Mouse (Mus musculus) liver, embryonic 16.5 days (tissue): Measurements from ENCODE around the gene Utp15. TPM values are rescaled to one million over a fixed set of nuclear protein-coding genes. Genes with fewer than 3 reads are reported as not detected.

Experiments
- ATAC-seq: fragments of 200-750 bp; cut with Nextera tagmentation; 2 replicates; pipeline ENCODE4 v1.8.0; 2017; ENCODE audit warnings: low read depth, mild to moderate bottlenecking, moderate number of reproducible peaks, moderate library complexity
- H3K27ac ChIP-seq: fragments of 300-500 bp; sonication (generic); 2 replicates; pipeline ENCODE4 v1.5.1; 2014; ENCODE audit warnings: mild to moderate bottlenecking, low read length
- H3K27me3 ChIP-seq: fragments of 300-500 bp; sonication (generic); 2 replicates; pipeline ENCODE4 v1.6.1; 2014; ENCODE audit warnings: low read depth, low read length, mixed read lengths; ENCODE audit not compliant: control insufficient read depth, insufficient read depth
- H3K36me3 ChIP-seq: fragments of 300-500 bp; sonication (generic); 2 replicates; pipeline ENCODE4 v1.6.1; 2014; ENCODE audit warnings: mild to moderate bottlenecking; ENCODE audit not compliant: control insufficient read depth, insufficient read depth
- H3K4me1 ChIP-seq: fragments of 300-500 bp; sonication (generic); 2 replicates; pipeline ENCODE4 v1.6.1; 2014; ENCODE audit warnings: low read depth, low read length, mixed read lengths; ENCODE audit not compliant: control insufficient read depth
- H3K4me2 ChIP-seq: fragments of 300-500 bp; sonication (generic); 2 replicates; pipeline ENCODE4 v1.6.1; 2014; ENCODE audit warnings: low read depth, low read length, mixed read lengths
- H3K4me3 ChIP-seq: fragments of 300-500 bp; sonication (generic); 2 replicates; pipeline ENCODE4 v1.5.1; 2014; ENCODE audit warnings: low read depth, mild to moderate bottlenecking, low read length
- H3K9ac ChIP-seq: fragments of 300-500 bp; sonication (generic); 2 replicates; pipeline ENCODE4 v1.6.1; 2014; ENCODE audit warnings: low read depth, low read length
- H3K9me3 ChIP-seq: fragments of 300-500 bp; sonication (generic); replicated peaks from 2 replicates; pipeline ENCODE4 v1.6.1; 2016; ENCODE audit warnings: low read length; ENCODE audit not compliant: control insufficient read depth
- WGBS: fragments of 180-500 bp; shearing (Covaris S2); extraction: QIAGEN DNeasy Blood & Tissue Kit; methylation state at CpG from one replicate; pipeline ENCODE4 v1.1.7; 2014; ENCODE audit not compliant: insufficient replicate concordance; 5-methylcytosine and 5-hydroxymethylcytosine counted together
- polyA plus RNA-seq: library from polyadenylated mRNA; unstranded; fragments of >200 nt; fragmentation: Nextera tagmentation; extraction: Ambion mirVana; gene quantifications from 2 replicates; pipeline ENCODE4 v1.2.1, GENCODE M21; 2015

Gene Utp15
- polyA plus RNA-seq, 1 experiment from 2014 or later = 10.0 TPM

DNA sequence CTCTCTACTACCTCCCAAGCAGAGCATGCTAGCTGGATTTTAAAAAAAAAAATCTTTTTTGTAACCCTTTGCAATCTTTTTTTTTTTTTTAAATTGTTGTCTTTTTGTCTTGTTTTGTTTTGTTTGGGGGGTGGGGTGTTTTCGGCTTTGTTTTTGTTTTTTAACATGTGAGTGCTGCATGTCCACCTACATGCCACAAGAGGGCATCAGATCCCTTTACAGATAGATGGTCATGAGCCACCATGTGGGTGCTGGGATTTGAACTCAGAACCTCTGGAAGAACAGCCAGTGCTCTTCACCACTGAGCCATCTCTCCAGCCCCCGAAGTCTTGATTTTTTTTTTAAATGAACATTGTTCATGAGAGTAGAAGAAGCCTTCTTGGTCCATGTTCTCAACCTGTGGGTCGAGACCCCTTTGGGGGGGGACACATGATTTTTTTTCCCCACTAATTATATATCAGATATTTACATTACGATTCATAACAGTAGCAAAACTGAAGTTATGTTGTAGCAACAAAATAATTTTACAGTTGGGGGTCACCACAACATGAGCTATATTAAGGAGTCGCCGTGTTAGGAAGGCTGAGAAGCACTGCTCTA is 35.1 kb upstream of the Utp15 start:
- Histone ChIP-seq H3K4me1 (no peaks in the 10 kb centered on the region), H3K4me2 (no peak overlapping the region), H3K27me3 (no peaks in the 10 kb centered on the region), H3K36me3 (no peaks in the 10 kb centered on the region), H3K9me3 (no peaks in the 10 kb centered on the region), H3K9ac (no peak overlapping the region), H3K4me3 (no peak overlapping the region), H3K27ac (no peak overlapping the region)
- no peak for ATAC-seq
- 73% methylated on average over 6 of the region's 6 CpGs for WGBS

DNA sequence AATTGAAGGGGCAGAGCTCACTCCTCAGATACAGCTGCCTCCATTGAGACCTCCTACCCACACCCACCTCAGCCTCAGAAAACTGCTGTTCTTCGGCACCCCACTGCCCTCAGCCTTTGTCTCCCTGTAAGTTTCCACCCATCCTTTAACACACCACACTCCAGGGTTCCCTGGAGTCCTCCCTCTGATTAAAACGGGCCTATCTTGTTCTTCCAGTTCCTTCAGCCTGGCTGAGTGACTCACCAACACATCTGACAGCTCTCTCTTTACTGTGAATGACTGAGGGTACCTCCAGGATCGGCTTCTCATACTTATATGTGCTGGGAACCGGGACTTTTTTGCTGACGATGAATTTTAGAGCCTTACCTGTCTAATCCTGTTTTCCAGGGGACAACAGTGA is 33.2 kb upstream of the Utp15 start:
- no peak for ATAC-seq
- Histone ChIP-seq H3K4me3 (no peak overlapping the region), H3K4me2 (no peak overlapping the region), H3K4me1 (no peaks in the 10 kb centered on the region), H3K27me3 (no peaks in the 10 kb centered on the region), H3K9me3 (no peaks in the 10 kb centered on the region), H3K9ac (no peak overlapping the region), H3K27ac (no peak overlapping the region), H3K36me3 (no peaks in the 10 kb centered on the region)
- 51% methylated on average over 5 of the region's 5 CpGs for WGBS

DNA sequence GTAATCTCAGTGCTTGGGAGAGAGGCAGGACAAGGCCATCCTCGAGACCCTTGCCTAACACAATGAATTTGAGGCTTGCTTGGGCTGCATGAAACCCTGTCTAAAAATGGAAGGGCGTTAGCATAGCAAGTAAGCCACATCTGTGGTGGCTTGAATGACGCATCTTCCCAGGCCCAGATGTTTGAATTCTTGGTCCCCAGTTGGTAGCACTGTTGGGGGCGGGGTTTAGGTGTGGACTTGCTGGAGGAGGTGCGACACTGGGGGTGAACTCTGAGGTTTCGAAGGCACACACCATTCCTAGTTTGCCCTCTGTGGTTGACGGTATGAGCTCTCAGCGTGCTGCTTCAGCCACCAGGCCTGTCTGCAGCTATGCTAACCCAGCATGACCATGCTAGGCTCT is 28.9 kb upstream of the Utp15 start:
- H3K4me1 ChIP-seq = no peaks in the 10 kb centered on the region
- no peak overlapping the region for H3K27ac ChIP-seq
- no peak overlapping the region for H3K4me3 ChIP-seq
- no peak overlapping the region for H3K4me2 ChIP-seq
- no peaks in the 10 kb centered on the region for H3K36me3 ChIP-seq
- H3K9ac ChIP-seq = no peak overlapping the region
- H3K27me3 ChIP-seq = no peaks in the 10 kb centered on the region
- no peak for ATAC-seq
- no peaks in the 10 kb centered on the region for H3K9me3 ChIP-seq
- 68% methylated on average over 8 of the region's 8 CpGs for WGBS

GRCm38 (mm10) chr13:98290719-98291118 is 27.9 kb upstream of the Utp15 start:
- no peak overlapping the region for H3K9ac ChIP-seq
- H3K4me1 ChIP-seq = no peaks in the 10 kb centered on the region
- no peak for ATAC-seq
- H3K27me3 ChIP-seq = no peaks in the 10 kb centered on the region
- no peak overlapping the region for H3K27ac ChIP-seq
- no peaks in the 10 kb centered on the region for H3K9me3 ChIP-seq
- H3K36me3 ChIP-seq = no peaks in the 10 kb centered on the region
- WGBS = 39% methylated on average over 2 of the region's 2 CpGs
- H3K4me3 ChIP-seq = no peak overlapping the region
- no peak overlapping the region for H3K4me2 ChIP-seq

DNA sequence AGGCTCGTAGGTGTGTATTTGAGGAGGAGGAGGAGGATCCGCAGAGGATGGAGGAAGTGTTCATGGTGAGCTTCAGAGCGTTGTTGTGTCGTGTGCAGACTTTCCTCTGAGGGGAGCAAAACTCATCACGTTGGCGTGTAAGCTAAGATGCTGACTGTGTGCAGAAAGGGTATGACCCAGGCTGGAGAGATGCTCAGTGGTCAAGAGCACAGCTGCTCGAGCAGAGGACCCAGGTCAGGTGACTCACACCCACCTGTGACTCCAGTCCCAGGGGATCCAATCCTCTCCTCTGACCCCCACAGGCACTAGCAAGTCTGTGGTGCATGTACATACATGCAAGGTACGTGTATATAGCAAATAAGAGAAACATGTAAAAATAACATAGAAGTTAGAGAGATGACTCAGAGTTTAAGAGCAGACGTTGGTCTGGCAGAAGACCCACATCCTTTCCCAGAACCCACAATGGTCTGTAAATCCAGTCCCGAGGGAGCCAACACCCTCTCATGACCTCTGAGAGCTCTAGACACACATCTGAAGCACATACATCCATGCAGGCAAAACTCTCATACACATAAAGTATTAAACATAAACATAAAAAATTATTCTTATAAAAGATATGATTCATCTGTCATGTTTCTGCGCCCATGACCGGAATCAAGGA is 18.3 kb upstream of the Utp15 start:
- Histone ChIP-seq H3K36me3 (no peaks in the 10 kb centered on the region), H3K9ac (no peak overlapping the region), H3K9me3 (no peaks in the 10 kb centered on the region), H3K4me3 (no peak overlapping the region), H3K4me2 (no peak overlapping the region), H3K27ac (no peak overlapping the region), H3K27me3 (no peaks in the 10 kb centered on the region), H3K4me1 (no peaks in the 10 kb centered on the region)
- ATAC-seq = no peak
- 56% methylated on average over 12 of the region's 12 CpGs for WGBS

GRCm38 (mm10) chr13:98279686-98280085 is 16.8 kb upstream of the Utp15 start, which contains the start of gene Gm21976:
TSS of gene Gm21976 (plus strand) at chr13:98279887.
- Histone ChIP-seq H3K27me3 (no peaks in the 10 kb centered on the region), H3K9me3 (no peaks in the 10 kb centered on the region), H3K4me2 (no peak within 1 kb of the TSS), H3K9ac (no peak within 1 kb of the TSS), H3K27ac (no peak within 1 kb of the TSS), H3K4me1 (no peaks in the 10 kb centered on the region; the same call in 1 of the 2 replicates), H3K4me3 (no peak within 1 kb of the TSS), H3K36me3 (no peaks in the 10 kb centered on the region)
- 71% methylated on average over 5 of the region's 5 CpGs for WGBS
- no peak for ATAC-seq

- H3K27ac ChIP-seq = no peak overlapping the region
- no peaks in the 10 kb centered on the region; the same call in 1 of the 2 replicates for H3K4me1 ChIP-seq
- no peak overlapping the region for H3K4me2 ChIP-seq
- no peaks in the 10 kb centered on the region for H3K27me3 ChIP-seq
- H3K4me3 ChIP-seq = no peak overlapping the region
- H3K9ac ChIP-seq = no peak overlapping the region
- no peaks in the 10 kb centered on the region for H3K9me3 ChIP-seq
- 66% methylated on average over 2 of the region's 2 CpGs for WGBS
- peaks cover 4% of the 10 kb centered on the region for H3K36me3 ChIP-seq
- no peak for ATAC-seq
Observed at GRCm38 (mm10) chr13:98277501-98277900, 14.7 kb upstream of the Utp15 start.

- Histone ChIP-seq H3K9me3 (no peaks in the 10 kb centered on the region), H3K4me3 (no peak overlapping the region), H3K9ac (no peak overlapping the region), H3K4me1 (no peaks in the 10 kb centered on the region; the same call in 1 of the 2 replicates), H3K36me3 (peaks cover 11% of the 10 kb centered on the region), H3K4me2 (no peak overlapping the region), H3K27me3 (no peaks in the 10 kb centered on the region), H3K27ac (no peak overlapping the region)
- no peak for ATAC-seq
- 69% methylated on average over 7 of the region's 7 CpGs for WGBS
Observed at GRCm38 (mm10) chr13:98276253-98276652, 13.4 kb upstream of the Utp15 start.

DNA sequence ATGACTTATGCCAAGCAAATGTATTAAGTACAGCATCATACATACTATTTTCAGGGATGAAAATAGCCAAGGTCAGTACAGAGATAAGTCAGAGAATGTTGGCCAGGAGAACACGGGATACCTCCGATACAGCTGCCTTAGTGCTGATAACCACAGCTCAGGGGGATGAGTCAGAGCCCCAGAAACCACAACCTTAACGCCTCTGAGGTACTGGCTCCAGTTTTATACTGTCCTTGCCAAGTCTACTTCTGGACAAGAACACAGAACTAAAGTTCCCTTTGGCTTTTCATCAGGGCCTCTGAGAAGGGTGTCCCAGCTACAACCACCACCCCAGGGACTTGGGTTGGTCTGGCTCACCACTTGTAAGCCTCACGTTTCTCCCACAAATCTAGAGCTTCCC is 12.8 kb upstream of the Utp15 start:
- H3K4me2 ChIP-seq = no peak overlapping the region
- no peaks in the 10 kb centered on the region for H3K27me3 ChIP-seq
- no peaks in the 10 kb centered on the region for H3K9me3 ChIP-seq
- H3K27ac ChIP-seq = no peak overlapping the region
- WGBS = 17% methylated on average over 4 of the region's 4 CpGs
- H3K4me1 ChIP-seq = no peaks in the 10 kb centered on the region; the same call in 1 of the 2 replicates
- H3K9ac ChIP-seq = no peak overlapping the region
- H3K4me3 ChIP-seq = no peak overlapping the region
- peaks cover 11% of the 10 kb centered on the region for H3K36me3 ChIP-seq
- peak; percentile 55; the same call in 1 of the 2 replicates for ATAC-seq
